Mouse (Mus musculus) myocyte (in vitro differentiated cells): ENCODE results near the gene Cadm3.

ENCODE experiments used
- E2F4 ChIP-seq: IDR thresholded peaks from one replicate; pipeline ENCODE4 v1.6.1; 2011; ENCODE audit warnings: mild to moderate bottlenecking, control low read depth, moderate library complexity; ENCODE audit not compliant: insufficient read depth
- MAX ChIP-seq: IDR thresholded peaks from one replicate; pipeline ENCODE4 v1.6.1; 2011; ENCODE audit warnings: low read depth, mild to moderate bottlenecking, control low read depth
- MYOG ChIP-seq, 3 experiments: IDR thresholded peaks; one replicate each; pipeline ENCODE4 v1.6.1; 2011; ENCODE audit warnings: control low read depth in 2 of 3, low read depth in 2 of 3, mild to moderate bottlenecking in 2 of 3; ENCODE audit not compliant: insufficient read length in 2 of 3, control insufficient read depth in 1 of 3, insufficient read depth in 1 of 3
- POLR2A ChIP-seq: IDR thresholded peaks from one replicate; pipeline ENCODE4 v1.6.1; 2011; ENCODE audit warnings: low read depth, mild to moderate bottlenecking, control low read depth, moderate library complexity; ENCODE audit not compliant: insufficient read length
- POLR2AphosphoS2 ChIP-seq: IDR thresholded peaks from one replicate; pipeline ENCODE4 v1.6.1; 2011; ENCODE audit warnings: low read depth, control low read depth; ENCODE audit not compliant: insufficient read length
- REST ChIP-seq: IDR thresholded peaks from one replicate; pipeline ENCODE4 v1.6.1; 2011; ENCODE audit warnings: mild to moderate bottlenecking, control low read depth, moderate library complexity; ENCODE audit not compliant: insufficient read depth, insufficient read length
- TCF12 ChIP-seq: IDR thresholded peaks from one replicate; pipeline ENCODE4 v1.6.1; 2011; ENCODE audit warnings: mild to moderate bottlenecking, control low read depth; ENCODE audit not compliant: poor library complexity, insufficient read depth, severe bottlenecking

DNA sequence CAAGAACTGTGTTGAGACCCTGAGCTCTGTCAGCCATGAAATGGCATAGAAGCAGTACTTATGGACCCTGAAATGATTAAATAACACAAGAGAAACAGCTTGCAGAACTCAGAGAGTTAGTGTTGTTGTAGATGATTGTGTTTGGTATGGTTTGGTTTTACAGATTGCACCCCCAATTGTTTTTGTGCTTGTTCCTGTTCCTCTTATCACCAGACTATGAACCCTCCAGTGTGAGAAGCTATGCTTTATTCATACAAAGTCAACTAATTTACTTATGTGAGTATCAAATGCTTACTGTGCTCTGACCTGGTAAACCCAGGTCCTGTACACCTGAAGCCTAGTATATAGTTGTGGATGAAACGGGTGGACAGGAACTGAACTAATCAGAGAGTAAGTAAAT lies 40.9 kb downstream of the Cadm3 start:
- no peak for TF ChIP-seq MYOG (IDR thresholded peaks at IDR 0.05; ENCODE audit: control insufficient read depth in 1 of 3, insufficient read depth in 1 of 3, insufficient read length in 2 of 3, low read depth in 2 of 3)
- no peak for TF ChIP-seq POLR2AphosphoS2
- TF ChIP-seq POLR2A = no peak
- TF ChIP-seq E2F4 = no peak
- TF ChIP-seq MAX = no peak
- no peak for TF ChIP-seq TCF12
- no peak for TF ChIP-seq REST
